Mouse (Mus musculus) kidney, adult 2 months (tissue): ENCODE measurements around the gene Zfp791. TPM values are rescaled to one million over a fixed set of nuclear protein-coding genes. Genes with fewer than 3 reads are reported as not detected.

ENCODE experiments used
- DNase-seq: peaks from one replicate; pipeline ENCODE4 v3.0.0; 2021
- H3K27ac ChIP-seq: fragments of 200-500 bp; 2 replicates; pipeline ENCODE4 v1.5.1; 2012; ENCODE audit warnings: low read depth, low read length, control low read depth, inconsistent platforms; ENCODE audit not compliant: insufficient read depth
- H3K27me3 ChIP-seq: fragments of 200-500 bp; replicated peaks from 2 replicates; pipeline ENCODE4 v1.6.1; 2012; ENCODE audit warnings: mild to moderate bottlenecking, moderate library complexity, low read length, inconsistent platforms; ENCODE audit not compliant: control insufficient read depth, insufficient read depth
- H3K36me3 ChIP-seq: fragments of 200-500 bp; 2 replicates; pipeline ENCODE4 v1.6.1; 2012; ENCODE audit warnings: mild to moderate bottlenecking, moderate library complexity, low read length, inconsistent platforms; ENCODE audit not compliant: control insufficient read depth, insufficient read depth
- H3K4me1 ChIP-seq: fragments of 200-500 bp; 2 replicates; pipeline ENCODE4 v1.6.1; 2011; ENCODE audit warnings: low read length; ENCODE audit not compliant: control insufficient read depth, insufficient read depth
- H3K4me3 ChIP-seq: fragments of 200-500 bp; 2 replicates; pipeline ENCODE4 v1.5.1; 2011; ENCODE audit warnings: mild to moderate bottlenecking, low read depth, low read length, control low read depth; ENCODE audit not compliant: insufficient read depth
- CTCF ChIP-seq: fragments of 200-500 bp; conservative IDR thresholded peaks from 2 replicates; pipeline ENCODE4 v1.5.1; 2011; ENCODE audit warnings: low read depth, mild to moderate bottlenecking, control low read depth, low read length, moderate library complexity, mixed read lengths; ENCODE audit not compliant: insufficient read depth, insufficient read length
- POLR2A ChIP-seq: fragments of 200-500 bp; IDR thresholded peaks from one replicate; pipeline ENCODE4 v1.6.1; 2011; ENCODE audit warnings: low read depth, low read length, control low read depth
- WGBS: fragments of 180-500 bp; shearing (Covaris S2); methylation state at CpG from one replicate; pipeline ENCODE4 v1.1.7; 2018; 5-methylcytosine and 5-hydroxymethylcytosine counted together
- polyA plus RNA-seq: library from polyadenylated mRNA; depleted of rRNA; stranded (reverse); fragments of >200 nt; gene quantifications from 2 replicates; pipeline ENCODE4 v1.2.3, GENCODE M21; 2012

Zfp791 gene
- polyA plus RNA-seq, 1 experiment, result 0.84 TPM

GRCm38 (mm10) chr8:85074617-85075016, 48.3 kb downstream of the Zfp791 start:
- Histone ChIP-seq H3K36me3 (no peaks in the 10 kb centered on the region), H3K27ac (no peak overlapping the region), H3K4me3 (no peak overlapping the region), H3K4me1 (peaks cover 12% of the 10 kb centered on the region; the same call in 1 of the 2 replicates), H3K27me3 (no peaks in the 10 kb centered on the region)
- no peak for DNase-seq
- TF ChIP-seq CTCF, result no peak
- no peak for TF ChIP-seq POLR2A
- 80% methylated on average over 10 of the region's 10 CpGs for WGBS

- Histone ChIP-seq H3K4me3 (no peak overlapping the region), H3K27ac (no peak overlapping the region), H3K36me3 (no peaks in the 10 kb centered on the region), H3K4me1 (peaks cover 10% of the 10 kb centered on the region; the same call in 1 of the 2 replicates), H3K27me3 (no peaks in the 10 kb centered on the region)
- TF ChIP-seq CTCF (no peak), POLR2A (no peak)
- DNase-seq, result no peak
- WGBS, result 62% methylated on average over 10 of the region's 10 CpGs
Observed at GRCm38 (mm10) chr8:85074167-85074566, 48.7 kb downstream of the Zfp791 start.

- no peaks in the 10 kb centered on the region for H3K36me3 ChIP-seq
- H3K27me3 ChIP-seq, result no peaks in the 10 kb centered on the region
- no peak overlapping the region for H3K27ac ChIP-seq
- H3K4me3 ChIP-seq, result no peak overlapping the region
- TF ChIP-seq CTCF (no peak), POLR2A (no peak)
- DNase-seq, result no peak
- 91% methylated on average over 15 of the region's 15 CpGs for WGBS
- H3K4me1 ChIP-seq, result peaks cover 10% of the 10 kb centered on the region; the same call in 1 of the 2 replicates
Observed at GRCm38 (mm10) chr8:85073041-85073612, 49.8 kb downstream of the Zfp791 start.

- Histone ChIP-seq H3K4me1 (peaks cover 10% of the 10 kb centered on the region; the same call in 1 of the 2 replicates), H3K27ac (peak overlapping the region; percentile 54), H3K36me3 (no peaks in the 10 kb centered on the region), H3K4me3 (peak overlapping the region; percentile 76), H3K27me3 (no peaks in the 10 kb centered on the region)
- no peak for TF ChIP-seq CTCF
- TF ChIP-seq POLR2A, result no peak
- WGBS, result 22% methylated on average over 9 of the region's 9 CpGs
- DNase-seq, result no peak
Observed at GRCm38 (mm10) chr8:85072364-85072929, 50.4 kb downstream of the Zfp791 start.

- Histone ChIP-seq H3K4me1 (peaks cover 10% of the 10 kb centered on the region; the same call in 1 of the 2 replicates), H3K4me3 (peak within 1 kb of the TSS; percentile 76), H3K27me3 (no peaks in the 10 kb centered on the region), H3K36me3 (no peaks in the 10 kb centered on the region), H3K27ac (peak within 1 kb of the TSS; percentile 90)
- TF ChIP-seq CTCF, result no peak
- TF ChIP-seq POLR2A, result peak; percentile 38
- under 1% methylated on average over 68 of the region's 68 CpGs for WGBS
- DNase-seq, result peak; percentile 95
Observed at GRCm38 (mm10) chr8:85071514-85072281, 51.2 kb downstream of the Zfp791 start, which contains the start of gene Dhps. Gene Dhps (plus strand): TSS chr8:85071757.

- 47% methylated on average over 5 of the region's 5 CpGs for WGBS
- H3K27me3 ChIP-seq, result no peaks in the 10 kb centered on the region
- TF ChIP-seq POLR2A (no peak), CTCF (no peak)
- DNase-seq, result peak; percentile 79
- H3K27ac ChIP-seq, result peak overlapping the region; percentile 90
- H3K4me3 ChIP-seq, result peak overlapping the region; percentile 76
- no peaks in the 10 kb centered on the region for H3K36me3 ChIP-seq
- peaks cover 10% of the 10 kb centered on the region; the same call in 1 of the 2 replicates for H3K4me1 ChIP-seq
Observed at GRCm38 (mm10) chr8:85071041-85071440, 51.9 kb downstream of the Zfp791 start.

- TF ChIP-seq POLR2A (no peak), CTCF (no peak)
- peaks cover 10% of the 10 kb centered on the region; the same call in 1 of the 2 replicates for H3K4me1 ChIP-seq
- DNase-seq, result no peak
- H3K36me3 ChIP-seq, result no peaks in the 10 kb centered on the region
- no peaks in the 10 kb centered on the region for H3K27me3 ChIP-seq
- H3K27ac ChIP-seq, result no peak within 1 kb of the TSS
- no peak within 1 kb of the TSS for H3K4me3 ChIP-seq
Observed at GRCm38 (mm10) chr8:85067982-85068381, 54.9 kb downstream of the Zfp791 start, which contains the start of gene Gm5741. Gene Gm5741 (minus strand): TSS chr8:85067982.
